Mouse (Mus musculus) yolk sac, embryonic 10.5 days (tissue): ENCODE results near the gene Lrfn1.

Experiments used
- DNase-seq: peaks from one replicate; pipeline ENCODE4 v3.0.0-alpha.2; 2017; ENCODE audit warnings: low spot score

Lrfn1 gene

DNA sequence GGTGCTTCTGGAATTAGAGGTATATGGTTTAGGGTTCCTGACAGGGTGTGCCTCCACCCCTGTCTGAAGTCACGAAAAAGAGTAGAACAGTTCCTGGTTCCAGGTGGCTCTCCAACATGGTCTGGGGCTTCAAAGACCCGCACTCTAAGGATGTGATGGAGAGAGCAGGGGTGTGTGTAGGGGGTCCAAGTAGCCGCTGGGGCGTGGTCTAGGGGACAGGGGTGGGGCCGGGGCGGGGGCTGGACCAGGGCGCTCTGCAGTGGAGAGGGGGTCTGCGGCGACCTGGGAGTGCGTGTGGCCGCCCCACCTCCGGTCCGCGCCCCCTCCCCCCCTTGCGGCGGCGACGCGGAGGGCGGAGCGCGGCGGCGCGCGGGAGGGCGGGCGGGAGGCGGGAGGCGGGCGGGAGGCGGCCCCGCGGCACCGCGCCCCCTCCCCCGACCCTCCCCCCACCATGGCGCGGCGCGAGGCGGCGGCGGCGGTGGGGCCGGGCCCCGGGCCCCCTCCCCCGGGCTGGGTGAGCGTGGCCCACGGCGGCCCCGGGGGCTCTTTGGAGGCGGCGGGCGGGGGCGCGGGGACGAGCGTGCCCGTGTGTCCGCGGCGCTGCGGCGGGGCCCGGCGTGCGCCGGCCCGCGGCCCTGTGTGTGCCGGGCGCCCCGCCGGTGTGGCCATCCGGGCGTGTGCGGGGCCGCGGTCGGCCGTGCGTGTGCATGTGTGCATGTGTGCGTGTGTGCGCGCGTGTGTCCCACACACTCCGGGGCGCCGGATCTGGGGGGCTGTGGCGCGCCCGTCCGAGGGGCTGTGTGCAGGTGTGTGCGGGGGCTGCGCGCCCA is at the start of gene Lrfn1:
Lrfn1 (plus strand) TSS at position 450 of the 830 bp plus-strand sequence.
- peak; percentile 32 for DNase-seq

DNA sequence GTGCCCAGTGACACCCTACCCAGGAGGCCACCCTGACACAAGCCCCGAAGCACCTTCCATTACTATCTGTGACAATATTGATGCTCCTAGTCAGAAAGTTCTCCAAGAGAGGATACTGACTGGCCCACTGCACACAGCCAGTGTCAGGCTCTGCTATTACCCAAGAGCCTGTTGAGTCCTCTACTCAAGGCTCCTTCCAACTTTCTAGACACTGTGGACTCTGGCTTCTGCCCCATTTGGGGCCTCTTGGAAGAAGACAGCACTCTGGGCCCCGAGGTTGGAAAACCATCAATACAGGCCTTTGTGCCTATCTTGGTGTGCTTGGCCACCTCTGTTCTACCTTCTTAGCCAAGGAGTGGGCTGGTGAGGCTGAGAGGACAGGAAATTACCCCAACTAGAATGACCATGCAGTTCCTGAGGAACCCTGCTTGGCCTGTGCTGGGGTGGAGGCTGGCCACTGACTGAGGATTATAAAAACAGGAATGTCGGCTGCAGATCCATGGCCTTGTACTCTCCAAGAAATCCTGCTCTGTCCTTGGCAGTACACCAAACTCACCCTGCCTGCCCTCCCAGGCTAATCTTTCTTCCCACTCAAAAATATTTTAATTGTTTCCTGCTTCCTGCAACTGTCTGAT is 40.8 kb upstream of the Lrfn1 start:
- no peak for DNase-seq

DNA sequence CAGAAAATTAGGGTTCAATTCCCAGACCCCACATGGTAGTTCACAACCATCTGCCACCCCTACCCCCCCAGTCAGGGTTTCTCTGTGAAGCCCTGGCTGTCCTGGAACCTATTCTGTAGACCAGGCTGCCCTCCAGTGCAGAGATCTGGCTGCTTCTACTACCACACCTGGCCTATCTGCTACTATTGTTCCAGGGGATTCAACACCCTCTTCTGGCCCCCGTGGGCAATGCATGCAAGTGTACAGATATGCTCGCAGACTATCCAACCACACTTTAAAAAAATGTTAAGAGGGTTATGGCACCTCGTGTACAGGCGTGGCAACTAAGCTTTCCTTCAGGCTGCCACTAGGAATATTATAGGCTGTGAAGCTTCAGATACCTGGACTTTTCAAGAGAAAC is 39.0 kb upstream of the Lrfn1 start:
- DNase-seq, result no peak

DNA sequence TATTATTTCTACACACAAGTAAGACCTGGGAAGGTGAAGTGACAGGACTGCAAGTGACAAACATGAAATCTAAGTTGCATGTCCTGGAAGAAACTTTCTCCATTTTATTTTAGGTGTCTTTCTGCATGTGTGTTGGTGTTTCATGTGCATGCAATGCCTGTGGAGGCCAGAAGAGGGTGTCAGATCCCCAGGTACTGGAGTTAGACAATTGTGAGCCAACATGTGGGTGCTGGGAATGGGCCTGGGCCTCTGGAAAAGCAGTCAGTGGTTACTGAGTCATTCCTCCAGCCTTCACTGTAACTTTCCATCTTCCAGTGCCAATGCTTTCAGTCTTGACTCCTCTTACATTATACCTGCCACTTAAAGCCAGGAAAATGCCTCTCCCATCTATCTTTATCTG is 34.4 kb upstream of the Lrfn1 start:
- no peak for DNase-seq

DNA sequence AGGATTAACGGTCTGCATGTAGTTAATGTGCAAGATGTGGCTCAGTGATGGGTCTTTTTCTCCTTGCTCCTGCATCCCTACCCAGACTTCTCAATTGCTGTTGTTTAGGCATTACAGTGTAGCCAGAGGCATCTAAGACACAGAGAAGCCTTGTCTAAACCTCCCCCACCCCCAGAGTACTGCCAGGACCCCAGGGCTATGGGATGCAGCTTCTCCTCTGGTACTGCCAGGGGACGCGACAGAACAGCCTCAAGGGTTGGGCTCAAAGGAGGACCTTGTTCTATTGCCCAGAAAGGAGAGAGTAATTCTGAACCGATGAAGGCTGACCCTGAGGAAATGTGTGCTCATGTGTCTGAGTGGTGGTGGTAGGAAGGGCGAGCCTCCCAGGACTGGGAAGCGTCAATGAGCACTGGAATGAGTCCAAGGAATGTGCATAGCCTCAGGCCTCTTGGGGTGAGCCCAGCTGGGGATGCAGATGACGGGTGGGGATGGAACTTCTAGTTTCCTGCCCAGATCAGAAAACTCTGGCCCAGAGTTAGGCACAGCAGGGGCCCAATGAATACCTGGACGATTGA is 33.6 kb upstream of the Lrfn1 start:
- DNase-seq, result no peak

DNA sequence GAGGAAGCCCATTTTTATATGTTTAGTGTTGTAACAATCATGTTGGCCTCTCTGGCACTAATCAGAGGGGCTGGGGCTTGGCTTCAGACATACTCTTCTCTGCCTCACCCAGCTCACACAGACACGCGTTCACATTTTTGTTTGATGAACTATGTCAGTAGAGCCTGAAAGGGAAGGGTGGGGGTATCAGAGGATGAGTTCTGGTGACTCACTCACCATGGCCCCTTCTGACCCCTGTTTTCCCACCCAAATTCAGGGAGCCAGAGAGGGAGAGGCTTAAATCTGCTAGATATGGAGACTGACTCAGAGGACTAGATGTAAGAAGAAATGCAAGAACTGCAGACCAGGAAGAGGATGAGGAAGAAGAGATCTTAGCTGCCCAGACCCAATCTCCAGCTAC is 32.4 kb upstream of the Lrfn1 start:
- no peak for DNase-seq

DNA sequence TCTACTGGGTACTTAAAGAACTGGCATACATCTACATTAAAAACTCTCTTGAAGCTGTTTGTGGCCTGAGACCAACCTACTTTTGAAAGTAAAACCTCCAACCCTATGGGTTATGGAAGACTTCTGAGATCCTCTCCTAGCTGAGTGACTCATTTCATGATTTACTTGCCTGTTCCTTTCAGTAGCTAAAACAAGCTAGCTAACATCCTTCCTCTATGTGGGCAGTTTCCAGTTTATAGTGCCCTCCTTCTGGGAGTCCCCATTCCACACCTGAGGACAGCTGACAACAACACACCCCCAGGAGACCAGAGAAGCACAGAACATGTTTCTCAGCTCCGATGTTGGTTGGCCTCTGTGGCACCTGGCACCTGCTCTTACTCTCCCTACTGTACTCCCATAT is 28.8 kb upstream of the Lrfn1 start:
- DNase-seq, result no peak

DNA sequence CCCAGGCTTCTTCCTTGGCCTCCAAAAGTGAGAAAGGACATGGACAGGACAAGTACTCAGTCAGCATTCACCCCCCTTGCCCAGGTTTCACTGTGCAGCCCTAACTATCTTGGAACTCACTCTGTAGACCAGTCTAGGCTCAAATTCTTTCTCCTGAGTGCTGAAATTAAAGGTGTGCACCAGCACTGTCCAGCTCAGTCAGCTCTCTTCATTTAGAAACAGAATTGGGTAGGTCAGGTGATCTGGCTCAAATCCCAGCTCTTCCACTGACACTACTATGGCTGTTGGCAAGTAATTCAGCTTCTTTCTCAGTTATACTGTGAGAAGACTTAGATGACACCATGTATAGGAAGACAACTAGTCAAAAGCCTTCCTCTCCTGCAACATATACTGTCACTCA is 24.0 kb upstream of the Lrfn1 start:
- DNase-seq, result no peak

DNA sequence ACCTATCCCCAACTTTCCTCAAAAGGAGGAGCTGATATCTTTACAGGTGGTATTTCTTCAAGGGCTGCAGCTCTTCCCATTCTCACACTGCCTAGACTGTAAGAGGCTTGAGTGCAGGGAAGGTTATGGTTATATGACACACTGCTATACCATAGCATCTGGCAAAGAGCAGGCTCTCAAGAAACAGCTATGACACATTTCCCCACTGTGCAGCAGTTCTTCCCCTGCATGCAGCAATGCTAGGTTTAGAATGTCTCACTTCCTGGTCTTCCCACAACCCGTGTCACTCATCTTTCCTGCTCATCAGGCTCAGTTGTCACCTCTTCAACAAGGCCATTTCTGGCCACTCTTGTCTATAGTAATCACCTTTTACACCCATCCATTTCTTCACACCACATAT is 21.3 kb upstream of the Lrfn1 start:
- DNase-seq, result no peak

DNA sequence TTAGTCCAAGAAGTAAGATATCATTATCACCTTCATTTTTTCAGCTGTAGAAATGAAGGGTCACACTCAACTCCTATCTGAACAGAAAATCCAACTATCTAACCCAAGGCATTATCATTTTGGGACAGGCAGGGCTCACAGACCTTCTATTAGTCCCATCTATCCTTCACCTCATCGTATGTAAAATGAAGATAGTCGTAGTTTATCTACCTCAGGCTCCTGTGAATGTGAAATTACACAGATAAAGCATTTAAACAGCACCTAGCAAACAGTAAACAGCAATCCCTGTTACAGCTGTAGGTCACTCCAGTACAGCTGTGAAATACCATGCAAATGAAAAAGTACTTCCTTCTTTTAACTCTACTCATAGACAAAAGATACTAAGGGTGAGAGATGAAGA is 19.5 kb upstream of the Lrfn1 start:
- no peak for DNase-seq

DNA sequence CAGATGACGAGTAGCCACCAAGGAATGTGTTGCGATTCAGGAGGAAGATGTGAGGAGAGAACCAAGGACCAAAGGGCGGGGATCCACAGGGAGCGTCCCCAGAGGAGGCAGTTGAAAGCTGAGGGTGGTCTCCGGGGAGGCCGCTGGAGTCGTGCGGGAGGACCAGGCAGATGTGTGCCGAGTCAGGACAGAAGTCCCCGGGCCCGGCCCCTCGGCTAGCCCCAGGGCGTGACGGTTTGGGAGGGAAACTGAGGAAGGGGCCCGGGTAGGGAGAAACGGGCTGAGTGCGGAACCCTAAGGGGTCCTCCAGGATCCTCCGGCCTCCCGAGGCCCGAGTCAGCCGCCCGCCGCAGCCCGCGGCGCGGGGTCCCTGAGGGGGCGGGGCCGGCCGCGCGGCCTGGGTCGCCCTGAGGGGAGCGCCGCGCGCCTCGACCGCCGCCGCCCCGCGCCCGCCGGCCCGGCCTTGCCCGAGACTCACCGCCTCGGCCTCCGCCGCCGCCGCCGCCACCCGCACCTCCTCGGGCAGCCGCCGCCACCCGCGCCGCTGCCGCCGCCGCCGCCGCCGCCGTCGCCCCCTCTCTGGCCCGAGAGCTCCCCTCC is 16.0 kb upstream of the Lrfn1 start:
- peak; percentile 27 for DNase-seq

DNA sequence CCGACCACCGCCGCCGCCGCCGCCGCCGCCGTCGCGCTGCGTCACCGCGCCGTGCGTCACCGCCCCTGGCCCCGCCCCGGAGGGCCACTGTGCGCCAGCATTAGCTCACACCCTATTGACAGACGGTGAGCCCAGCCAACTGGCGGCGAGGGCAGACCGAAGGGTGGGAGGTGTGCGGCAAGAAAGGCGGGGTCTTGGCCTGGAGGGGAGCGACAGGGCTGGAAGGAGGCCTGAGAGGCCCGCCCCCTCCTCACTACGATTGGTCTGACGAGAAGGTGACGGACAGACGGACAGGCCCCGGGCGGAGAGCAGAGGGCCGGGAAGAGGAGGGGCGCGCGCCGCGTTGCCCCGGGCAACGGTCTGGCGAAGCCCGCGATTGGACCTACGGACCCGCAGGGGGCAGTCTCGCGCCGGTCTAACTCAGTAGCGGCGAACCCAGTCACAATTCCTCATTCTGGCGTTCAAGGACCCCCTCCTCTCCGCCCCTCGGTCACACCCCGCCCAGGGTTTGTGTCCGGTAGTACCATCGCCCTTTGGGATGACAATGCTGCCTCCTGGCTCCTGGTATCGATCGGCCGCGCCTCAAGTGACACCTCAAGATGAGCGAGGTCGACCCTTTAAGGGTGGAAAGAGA is 15.4 kb upstream of the Lrfn1 start:
- DNase-seq, result peak; percentile 100

DNA sequence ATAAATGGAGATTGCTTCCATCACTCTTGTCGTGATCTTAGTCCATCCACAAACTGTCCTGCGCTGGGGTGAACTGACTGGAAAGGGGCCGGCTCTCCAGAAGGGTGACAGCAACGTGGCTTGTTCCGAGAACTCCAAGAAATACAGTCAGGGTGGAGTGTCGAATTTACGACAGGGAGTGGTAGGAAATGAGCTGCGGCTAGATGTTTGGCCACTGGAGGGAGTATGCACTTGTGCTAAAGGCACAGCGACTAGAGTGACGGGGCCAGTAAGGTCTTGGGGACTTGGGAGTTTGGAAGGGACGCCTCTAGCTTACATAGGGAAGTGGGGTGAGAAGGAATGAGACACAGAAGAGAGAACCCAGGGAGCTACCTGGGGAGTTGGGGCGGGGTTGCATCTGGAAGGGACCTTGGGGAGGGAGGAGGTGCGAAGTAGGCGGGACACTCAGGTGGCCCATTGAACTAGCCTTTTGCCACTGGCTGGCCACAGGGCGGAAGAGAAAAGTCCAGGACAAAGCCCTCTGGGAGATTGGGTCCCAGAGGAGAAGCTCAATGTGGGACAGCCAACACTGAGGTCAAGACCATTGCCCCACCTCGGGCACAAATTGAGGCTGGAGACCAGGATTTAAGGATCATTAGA is 14.7 kb upstream of the Lrfn1 start, which contains the start of gene Gmfg:
Gmfg (plus strand) TSS at position 516 of the 639 bp plus-strand sequence.
- peak; percentile 82 for DNase-seq

DNA sequence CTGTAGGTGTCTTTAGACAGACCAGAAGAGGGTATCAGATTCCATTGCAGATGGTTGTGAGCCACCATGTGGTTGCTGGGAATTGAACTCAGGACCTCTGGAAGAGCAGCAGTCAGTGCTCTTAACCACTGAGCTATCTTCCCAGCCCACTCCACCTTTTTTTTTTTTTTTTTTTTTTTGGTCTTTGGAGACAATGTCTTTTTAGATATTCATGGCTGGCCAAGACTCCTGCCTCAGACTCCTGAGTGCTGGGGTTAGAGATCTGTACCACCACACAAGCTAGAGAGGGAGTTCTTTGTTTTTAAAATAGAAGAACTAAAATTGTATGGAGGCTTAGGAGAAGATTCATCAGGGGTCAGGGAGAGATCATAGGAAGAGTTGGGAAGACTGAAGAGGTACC is 13.8 kb upstream of the Lrfn1 start:
- no peak for DNase-seq

DNA sequence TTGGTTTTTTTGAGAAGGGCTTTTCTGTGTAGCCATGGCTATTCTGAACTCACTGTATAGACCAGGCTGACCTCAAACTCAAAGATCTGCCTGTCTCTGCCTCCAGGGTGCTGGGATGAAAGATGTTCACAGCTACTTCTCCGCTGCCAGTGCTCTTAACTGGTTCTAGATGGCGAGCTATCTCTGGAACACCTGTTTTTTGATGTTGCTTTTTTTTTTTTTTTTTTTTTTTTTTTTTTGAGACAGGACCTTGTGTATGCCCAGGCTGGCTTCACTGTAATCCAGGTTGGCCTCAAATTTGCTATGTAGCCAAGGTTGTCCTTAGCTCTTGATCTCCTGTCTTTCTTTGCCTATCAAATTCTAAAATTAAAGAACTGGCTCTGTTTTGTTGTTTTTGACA is 13.0 kb upstream of the Lrfn1 start:
- DNase-seq, result no peak

DNA sequence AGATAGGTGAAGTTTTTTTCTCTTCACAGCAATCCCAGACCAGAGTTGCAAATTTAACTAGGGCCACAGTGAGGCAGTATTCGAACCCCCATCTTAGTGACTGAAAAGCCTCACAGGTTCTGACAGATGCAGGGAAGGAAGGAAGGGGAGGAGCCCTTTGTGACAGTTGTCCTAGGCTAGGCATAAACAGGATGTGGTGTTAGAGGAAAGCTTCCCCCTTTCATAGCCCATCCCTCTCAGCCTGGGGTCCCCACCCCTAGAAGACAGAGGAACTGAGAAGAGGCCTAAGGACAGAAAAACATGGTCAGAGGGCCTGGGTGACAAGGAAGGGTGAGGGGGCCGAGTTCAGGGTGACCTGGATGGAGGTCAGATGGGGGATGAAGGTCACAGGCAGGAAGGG is 11.0 kb upstream of the Lrfn1 start:
- no peak for DNase-seq

DNA sequence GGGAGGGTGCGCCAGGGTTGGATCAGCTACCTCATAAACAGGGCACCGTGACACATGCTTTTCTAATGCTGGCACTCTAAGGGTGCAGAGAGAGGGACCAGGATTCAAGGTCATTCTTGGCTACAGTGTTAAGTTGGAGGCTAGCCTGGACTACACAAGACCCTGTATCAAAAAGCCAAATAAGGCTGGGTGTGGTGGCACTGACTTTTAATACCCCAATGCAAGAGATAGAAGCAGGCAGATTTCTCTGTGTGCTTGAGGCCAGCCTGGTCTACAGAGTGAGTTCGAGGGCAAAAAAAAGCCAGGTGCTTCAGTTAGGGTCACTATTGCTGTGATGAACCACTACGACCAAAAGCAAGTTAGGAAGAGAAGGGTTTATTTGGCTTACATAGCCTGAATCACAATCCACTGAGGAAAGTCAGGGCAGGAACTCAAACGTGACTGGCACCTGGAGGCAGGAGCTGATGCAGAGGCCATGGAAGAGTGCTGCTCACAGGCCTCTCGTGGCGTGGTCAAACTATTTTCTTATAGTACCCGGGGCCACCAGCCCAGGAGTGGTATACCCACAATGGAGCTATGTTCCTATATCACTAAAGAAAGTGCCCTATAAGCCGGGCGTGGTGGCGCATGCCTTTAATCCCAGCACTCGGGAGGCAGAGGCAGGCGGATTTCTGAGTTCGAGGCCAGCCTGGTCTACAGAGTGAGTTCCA is 9.8 kb upstream of the Lrfn1 start:
- DNase-seq, result no peak

DNA sequence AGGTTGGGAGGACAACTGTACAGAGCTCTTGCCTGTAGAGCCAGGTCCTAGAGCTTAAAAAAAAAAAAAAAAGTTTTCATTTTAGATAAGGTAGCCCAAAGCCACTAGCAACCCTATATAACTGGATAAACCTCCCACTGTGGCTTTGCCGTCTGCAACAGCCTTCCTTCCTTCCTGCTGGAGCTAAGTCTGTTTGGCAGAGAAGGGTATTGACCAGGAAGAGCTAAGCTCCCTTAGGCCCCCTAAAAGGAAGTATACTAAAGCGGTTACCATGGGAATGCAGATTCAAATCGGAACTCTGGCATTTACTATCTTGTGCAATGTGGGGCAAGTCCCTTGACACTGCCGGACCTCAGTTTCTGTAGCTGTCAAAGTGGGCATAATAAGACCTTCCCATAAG is 9.1 kb upstream of the Lrfn1 start:
- DNase-seq, result no peak

DNA sequence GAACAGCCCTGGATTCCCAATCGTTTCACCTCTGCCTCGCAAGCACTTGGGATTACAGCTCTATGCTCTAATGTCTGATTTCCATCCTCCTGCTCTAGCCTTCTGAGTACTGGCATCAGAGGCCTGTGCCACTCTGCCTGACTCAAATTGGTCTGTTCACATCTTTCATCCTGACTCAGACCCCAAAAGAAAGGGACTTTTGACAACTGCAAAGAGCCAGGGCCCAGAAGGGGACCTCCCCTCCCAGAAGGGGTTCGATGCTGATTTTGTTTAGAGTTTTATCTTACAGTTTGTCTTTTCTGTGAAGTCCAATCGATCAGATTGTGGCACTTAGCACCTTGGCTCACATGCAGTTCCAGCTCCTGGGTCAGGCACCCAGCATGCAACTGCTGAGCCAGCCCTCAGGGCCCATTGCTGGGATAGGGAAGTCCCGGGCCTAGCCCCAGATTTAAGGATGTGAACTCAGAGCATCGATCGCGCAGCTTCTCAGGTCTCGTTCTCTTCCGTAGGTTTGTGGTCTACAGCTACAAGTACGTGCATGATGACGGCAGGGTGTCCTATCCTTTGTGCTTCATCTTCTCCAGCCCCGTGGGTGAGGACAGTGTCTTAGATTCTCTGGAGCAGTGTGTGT is 7.3 kb upstream of the Lrfn1 start:
- no peak for DNase-seq

DNA sequence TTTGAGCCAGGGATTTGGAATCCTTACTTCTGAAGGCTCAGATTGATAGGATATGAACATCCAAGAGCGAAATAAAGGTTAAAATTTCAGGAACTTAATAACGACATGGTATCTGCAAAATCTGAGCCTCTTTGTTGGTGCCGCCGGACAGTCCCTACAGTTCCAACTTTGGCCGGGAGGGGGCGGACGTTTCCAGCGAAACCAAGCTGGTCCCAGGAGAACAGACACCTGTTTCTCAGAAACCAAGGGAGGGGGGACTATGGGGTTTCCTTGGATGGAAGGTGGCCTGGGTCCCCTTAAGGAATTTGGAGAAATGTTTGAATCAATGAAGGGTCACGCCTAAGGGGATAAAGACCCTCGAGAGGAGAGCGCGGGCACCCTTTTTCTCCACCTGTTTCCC is 5.3 kb upstream of the Lrfn1 start:
- DNase-seq, result peak; percentile 44
